Mouse (Mus musculus): ENCODE results near the gene Alox5. TPM values are rescaled to one million over a fixed set of nuclear protein-coding genes. Genes with fewer than 3 reads are reported as not detected.

The Alox5 gene
- total and polyA plus RNA-seq, 3 experiments, result not detected

DNA sequence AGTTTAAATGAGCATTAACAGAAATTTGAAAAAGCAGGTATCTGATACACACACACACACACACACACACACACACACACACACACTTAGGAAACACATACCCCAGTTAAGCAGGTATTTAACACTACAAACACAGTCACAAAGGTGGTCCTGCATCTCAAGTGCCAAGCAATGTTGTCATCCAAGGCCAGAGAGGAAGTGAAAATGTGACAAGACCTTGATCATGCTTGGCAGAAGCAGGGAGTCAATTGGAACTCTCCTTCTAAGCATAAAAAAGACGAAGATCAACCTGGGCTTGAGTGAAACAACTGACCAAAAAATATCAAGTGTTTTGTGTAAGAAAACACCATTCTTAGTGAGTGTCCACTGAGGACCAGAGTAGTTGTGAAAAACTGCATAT, 35.0 kb upstream of the Alox5 start:
- Histone ChIP-seq H3K4me1 (ENCODE audit: control insufficient read depth in 1 of 2, insufficient read depth in 2 of 2) (no peaks in the 10 kb centered on the region; a peak in 1 of 4 replicates), H3K4me3 (replicated peaks in 1 of 3; ENCODE audit: low read depth in 2 of 3, low read length in 2 of 3, poor library complexity in 1 of 3) (no peak overlapping the region), H3K79me2 (replicated peaks; ENCODE audit: control insufficient read depth, extremely low read depth, insufficient read depth, poor library complexity, severe bottlenecking) (no peaks in the 10 kb centered on the region), H3K9me3 (replicated peaks; ENCODE audit: low read length) (no peaks in the 10 kb centered on the region), H3K27me3 (replicated peaks) (peaks cover 3% of the 10 kb centered on the region), H3K27ac (ENCODE audit: insufficient read depth, low read depth) (no peak overlapping the region), H3K36me3 (replicated peaks in 1 of 2; ENCODE audit: control insufficient read depth in 1 of 2, insufficient read depth in 1 of 2, low read length in 1 of 2) (no peaks in the 10 kb centered on the region), H3K4me2 (ENCODE audit: insufficient read depth, low read depth, poor library complexity, severe bottlenecking) (no peak overlapping the region), H3K9ac (ENCODE audit: insufficient read depth, low read depth) (no peak overlapping the region)
- TF ChIP-seq ZKSCAN1 (IDR thresholded peaks at IDR 0.05; ENCODE audit: borderline replicate concordance, low read depth, low read length) (no peak), TCF12 (IDR thresholded peaks at IDR 0.05; ENCODE audit: low read depth, low read length) (no peak), MAFK (IDR thresholded peaks at IDR 0.05; ENCODE audit: insufficient replicate concordance, low read length) (no peak), MAX (IDR thresholded peaks at IDR 0.05; ENCODE audit: low read length) (no peak), RAD21 (IDR thresholded peaks at IDR 0.05; ENCODE audit: low read depth, low read length) (no peak), JUND (conservative IDR thresholded peaks at IDR 0.05; ENCODE audit: low read depth, low read length) (no peak), BHLHE40 (IDR thresholded peaks at IDR 0.05; ENCODE audit: low read depth, low read length) (no peak), NELFE (IDR thresholded peaks at IDR 0.05; ENCODE audit: low read depth, low read length) (no peak), MAZ (IDR thresholded peaks at IDR 0.05; ENCODE audit: low read depth, low read length) (no peak), RCOR1 (conservative IDR thresholded peaks at IDR 0.05; ENCODE audit: low read depth, low read length) (no peak), ETS1 (conservative IDR thresholded peaks at IDR 0.05; ENCODE audit: low read depth, low read length) (no peak), NRF1 (IDR thresholded peaks at IDR 0.05; ENCODE audit: low read depth, low read length) (no peak), HCFC1 (IDR thresholded peaks at IDR 0.05; ENCODE audit: low read depth, low read length) (no peak), USF1 (IDR thresholded peaks at IDR 0.05; ENCODE audit: low read depth, low read length) (no peak), POLR2A (IDR thresholded peaks at IDR 0.05; ENCODE audit: low read depth, low read length) (no peak), UBTF (IDR thresholded peaks at IDR 0.05; ENCODE audit: low read depth, low read length) (no peak), GABPA (IDR thresholded peaks at IDR 0.05; ENCODE audit: insufficient replicate concordance, low read depth, low read length) (no peak)
- no peak for DNase-seq (ENCODE audit: extremely low read depth)
- in situ Hi-C loops (cut with MboI; ENCODE audit: low pct_ligation_motif_present, low pct_unique_long_range_greater_than_20kb, low sequenced_read_pairs), result no loop called here
- dilution Hi-C loops (cut with MboI; ENCODE audit: extremely low pct_ligation_motif_present, extremely low pct_unique_long_range_greater_than_20kb, low sequenced_read_pairs), result no loop called here

DNA sequence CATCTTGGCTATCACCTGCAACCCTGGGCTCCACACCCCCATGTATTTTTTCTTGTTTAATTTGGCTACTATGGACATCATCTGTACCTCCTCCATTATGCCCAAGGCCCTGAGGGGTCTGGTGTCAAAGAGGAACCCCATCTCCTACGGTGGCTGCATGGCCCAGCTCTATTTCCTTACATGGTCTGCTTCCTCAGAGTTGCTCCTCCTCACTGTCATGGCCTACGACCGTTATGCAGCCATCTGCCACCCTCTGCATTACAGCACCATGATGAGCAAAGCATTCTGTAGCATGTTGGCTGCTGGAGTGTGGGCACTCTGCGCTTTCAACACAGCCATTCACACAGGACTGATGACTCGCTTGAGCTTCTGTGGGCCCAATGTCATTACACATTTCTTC, 32.8 kb upstream of the Alox5 start:
- no peak overlapping the region for H3K9ac ChIP-seq (ENCODE audit: insufficient read depth, low read depth)
- in situ Hi-C loops (cut with MboI; ENCODE audit: low pct_ligation_motif_present, low pct_unique_long_range_greater_than_20kb, low sequenced_read_pairs), result no loop called here
- no peak overlapping the region for H3K4me2 ChIP-seq (ENCODE audit: insufficient read depth, low read depth, poor library complexity, severe bottlenecking)

More for the DNA sequence above, 32.8 kb upstream of the Alox5 start:
- H3K4me1 ChIP-seq (ENCODE audit: control insufficient read depth in 1 of 2, insufficient read depth in 2 of 2), result peaks cover 4 to 8% of the 10 kb centered on the region in 2 experiments
- no peaks in the 10 kb centered on the region for H3K36me3 ChIP-seq (replicated peaks in 1 of 2; ENCODE audit: control insufficient read depth in 1 of 2, insufficient read depth in 1 of 2, low read length in 1 of 2)
- H3K27me3 ChIP-seq (replicated peaks), result peaks cover 3% of the 10 kb centered on the region
- DNase-seq (ENCODE audit: extremely low read depth), result no peak
- dilution Hi-C loops (cut with MboI; ENCODE audit: extremely low pct_ligation_motif_present, extremely low pct_unique_long_range_greater_than_20kb, low sequenced_read_pairs), result no loop called here
- no peak for TF ChIP-seq JUN (IDR thresholded peaks at IDR 0.05; ENCODE audit: insufficient read depth, low read depth, low read length)
- no peak for TF ChIP-seq CHD1 (IDR thresholded peaks at IDR 0.05; ENCODE audit: low read depth, low read length)
- no peak for TF ChIP-seq KAT2A (IDR thresholded peaks at IDR 0.05; ENCODE audit: insufficient replicate concordance, low read length)
- no peaks in the 10 kb centered on the region for H3K9me3 ChIP-seq (replicated peaks; ENCODE audit: low read length)
- no peaks in the 10 kb centered on the region for H3K79me2 ChIP-seq (replicated peaks; ENCODE audit: control insufficient read depth, extremely low read depth, insufficient read depth, poor library complexity, severe bottlenecking)
- no peak overlapping the region for H3K27ac ChIP-seq (ENCODE audit: insufficient read depth, low read depth)
- H3K4me3 ChIP-seq (replicated peaks in 1 of 3; ENCODE audit: low read depth in 2 of 3, low read length in 2 of 3, poor library complexity in 1 of 3), result no peak overlapping the region

Data from CH12.LX (cell line).